Mouse (Mus musculus) intestine, postnatal 0 days (tissue): ENCODE measurements around the gene Clock. TPM values are rescaled to one million over a fixed set of nuclear protein-coding genes. Genes with fewer than 3 reads are reported as not detected.

Experiments used
- ATAC-seq: fragments of 200-750 bp; cut with Nextera tagmentation; 2 replicates; pipeline ENCODE4 v1.8.0; 2017; ENCODE audit warnings: mild to moderate bottlenecking, moderate TSS enrichment, moderate library complexity
- H3K27ac ChIP-seq: fragments of 300-500 bp; sonication (generic); 2 replicates; pipeline ENCODE4 v1.5.1; 2014; ENCODE audit warnings: mild to moderate bottlenecking, low read depth, low read length, moderate library complexity
- H3K27me3 ChIP-seq: fragments of 300-500 bp; sonication (generic); replicated peaks from 2 replicates; pipeline ENCODE4 v1.6.1; 2014; ENCODE audit warnings: low read length, mixed read lengths; ENCODE audit not compliant: control insufficient read depth, insufficient read depth
- H3K36me3 ChIP-seq: fragments of 300-500 bp; sonication (generic); 2 replicates; pipeline ENCODE4 v1.6.1; 2014; ENCODE audit warnings: mild to moderate bottlenecking, moderate library complexity; ENCODE audit not compliant: control insufficient read depth, insufficient read depth
- H3K4me1 ChIP-seq: fragments of 300-500 bp; sonication (generic); replicated peaks from 2 replicates; pipeline ENCODE4 v1.6.1; 2014; ENCODE audit warnings: antibody characterized with exemption, low read length, mixed read lengths; ENCODE audit not compliant: control insufficient read depth, insufficient read depth
- H3K4me2 ChIP-seq: fragments of 300-500 bp; sonication (generic); replicated peaks from 2 replicates; pipeline ENCODE4 v1.6.1; 2014; ENCODE audit warnings: low read depth, mild to moderate bottlenecking, moderate library complexity
- H3K4me3 ChIP-seq: fragments of 300-500 bp; sonication (generic); 2 replicates; pipeline ENCODE4 v1.5.1; 2014; ENCODE audit warnings: low read depth, low read length
- H3K9ac ChIP-seq: fragments of 300-500 bp; sonication (generic); 2 replicates; pipeline ENCODE4 v1.6.1; 2014; ENCODE audit warnings: mild to moderate bottlenecking, low read depth, low read length
- H3K9me3 ChIP-seq: fragments of 300-500 bp; sonication (generic); 2 replicates; pipeline ENCODE4 v1.6.1; 2016; ENCODE audit warnings: mixed run types; ENCODE audit not compliant: control insufficient read depth
- CTCF ChIP-seq: sonication (generic); IDR thresholded peaks from 2 replicates; pipeline ENCODE4 v1.5.1; 2016; ENCODE audit warnings: low read depth, mild to moderate bottlenecking, control low read depth, antibody characterized with exemption, moderate library complexity
- WGBS: fragments of 180-500 bp; shearing (Covaris S2); extraction: QIAGEN DNeasy Blood & Tissue Kit; methylation state at CpG from one replicate; pipeline ENCODE4 v1.1.7; 2014; 5-methylcytosine and 5-hydroxymethylcytosine counted together
- polyA plus RNA-seq: library from polyadenylated mRNA; unstranded; fragments of >200 nt; fragmentation: Nextera tagmentation; extraction: Ambion mirVana; gene quantifications from 2 replicates; pipeline ENCODE4 v1.2.1, GENCODE M21; 2015

Gene Clock
- polyA plus RNA-seq, 1 experiment from 2014 or later = 8.2 TPM

- Histone ChIP-seq H3K9me3 (no peaks in the 10 kb centered on the region), H3K4me1 (no peaks in the 10 kb centered on the region), H3K27me3 (no peaks in the 10 kb centered on the region), H3K9ac (no peak overlapping the region), H3K4me2 (no peak overlapping the region), H3K36me3 (peaks cover 39% of the 10 kb centered on the region), H3K4me3 (no peak overlapping the region), H3K27ac (no peak overlapping the region)
- no peak for ATAC-seq
- no peak for TF ChIP-seq CTCF
- 93% methylated on average over 3 of the region's 3 CpGs for WGBS
These were observed 59.2 kb downstream of the Clock start for GRCm38 (mm10) chr5:76245419-76245818.

GRCm38 (mm10) chr5:76244430-76244829 is 60.2 kb downstream of the Clock start:
- no peaks in the 10 kb centered on the region for H3K27me3 ChIP-seq
- no peaks in the 10 kb centered on the region for H3K9me3 ChIP-seq
- WGBS = 93% methylated on average over 10 of the region's 10 CpGs
- no peak for ATAC-seq
- no peak overlapping the region for H3K27ac ChIP-seq
- H3K36me3 ChIP-seq = peaks cover 49% of the 10 kb centered on the region
- no peak overlapping the region for H3K4me3 ChIP-seq
- H3K4me2 ChIP-seq = no peak overlapping the region
- TF ChIP-seq CTCF = no peak
- no peaks in the 10 kb centered on the region for H3K4me1 ChIP-seq
- H3K9ac ChIP-seq = no peak overlapping the region

GRCm38 (mm10) chr5:76243929-76244328 is 60.7 kb downstream of the Clock start:
- H3K9ac ChIP-seq = no peak overlapping the region
- WGBS = 93% methylated on average over 4 of the region's 4 CpGs
- H3K4me3 ChIP-seq = no peak overlapping the region

GRCm38 (mm10) chr5:76243274-76243673 is 61.3 kb downstream of the Clock start:
- no peak overlapping the region for H3K4me3 ChIP-seq
- H3K27me3 ChIP-seq = no peaks in the 10 kb centered on the region
- no peaks in the 10 kb centered on the region for H3K4me1 ChIP-seq
- TF ChIP-seq CTCF = no peak
- no peak for ATAC-seq
- H3K27ac ChIP-seq = no peak overlapping the region
- H3K9me3 ChIP-seq = no peaks in the 10 kb centered on the region
- no peak overlapping the region for H3K4me2 ChIP-seq
- 78% methylated on average over 3 of the region's 3 CpGs for WGBS
- no peak overlapping the region for H3K9ac ChIP-seq
- H3K36me3 ChIP-seq = peaks cover 50% of the 10 kb centered on the region

More at GRCm38 (mm10) chr5:76243929-76244328, 60.7 kb downstream of the Clock start:
- TF ChIP-seq CTCF = no peak
- no peaks in the 10 kb centered on the region for H3K4me1 ChIP-seq
- no peaks in the 10 kb centered on the region for H3K27me3 ChIP-seq
- no peak overlapping the region for H3K27ac ChIP-seq
- H3K4me2 ChIP-seq = no peak overlapping the region
- H3K36me3 ChIP-seq = peaks cover 50% of the 10 kb centered on the region
- no peak for ATAC-seq
- H3K9me3 ChIP-seq = no peaks in the 10 kb centered on the region

GRCm38 (mm10) chr5:76231171-76231855 is 73.3 kb downstream of the Clock start:
- no peaks in the 10 kb centered on the region for H3K9me3 ChIP-seq
- H3K4me1 ChIP-seq = no peaks in the 10 kb centered on the region
- H3K27ac ChIP-seq = no peak overlapping the region
- WGBS = 90% methylated on average over 13 of the region's 13 CpGs
- ATAC-seq = no peak
- H3K4me3 ChIP-seq = no peak overlapping the region
- H3K36me3 ChIP-seq = peaks cover 52% of the 10 kb centered on the region
- TF ChIP-seq CTCF = no peak
- H3K4me2 ChIP-seq = no peak overlapping the region
- H3K9ac ChIP-seq = no peak overlapping the region
- H3K27me3 ChIP-seq = no peaks in the 10 kb centered on the region

GRCm38 (mm10) chr5:76216691-76217090 is 87.9 kb downstream of the Clock start:
- Histone ChIP-seq H3K36me3 (peaks cover 34% of the 10 kb centered on the region), H3K4me1 (no peaks in the 10 kb centered on the region), H3K9me3 (no peaks in the 10 kb centered on the region), H3K27me3 (no peaks in the 10 kb centered on the region), H3K4me2 (no peak overlapping the region), H3K4me3 (no peak overlapping the region), H3K27ac (no peak overlapping the region), H3K9ac (no peak overlapping the region)
- no peak for TF ChIP-seq CTCF
- WGBS = 80% methylated on average over 6 of the region's 6 CpGs
- no peak for ATAC-seq

- WGBS = 88% methylated on average over 5 of the region's 5 CpGs
- H3K9me3 ChIP-seq = no peaks in the 10 kb centered on the region
- no peak overlapping the region for H3K4me3 ChIP-seq
- no peaks in the 10 kb centered on the region for H3K27me3 ChIP-seq
- peaks cover 72% of the 10 kb centered on the region for H3K36me3 ChIP-seq
- H3K4me1 ChIP-seq = no peaks in the 10 kb centered on the region
- H3K4me2 ChIP-seq = no peak overlapping the region
- no peak overlapping the region for H3K27ac ChIP-seq
- no peak for ATAC-seq
- no peak for TF ChIP-seq CTCF
- no peak overlapping the region for H3K9ac ChIP-seq
These were observed 96.5 kb downstream of the Clock start for GRCm38 (mm10) chr5:76208066-76208465.
